Mouse (Mus musculus) yolk sac, embryonic 10.5 days (tissue): ENCODE data around the gene Bhmt.
"Not testable (repeated sequence)": the region's sequence is repeated elsewhere in the genome, so short reads cannot be mapped to it uniquely, and the experiment has no call there.

Experiments
- DNase-seq: peaks from one replicate; pipeline ENCODE4 v3.0.0-alpha.2; 2017; ENCODE audit warnings: low spot score

The Bhmt gene

DNA sequence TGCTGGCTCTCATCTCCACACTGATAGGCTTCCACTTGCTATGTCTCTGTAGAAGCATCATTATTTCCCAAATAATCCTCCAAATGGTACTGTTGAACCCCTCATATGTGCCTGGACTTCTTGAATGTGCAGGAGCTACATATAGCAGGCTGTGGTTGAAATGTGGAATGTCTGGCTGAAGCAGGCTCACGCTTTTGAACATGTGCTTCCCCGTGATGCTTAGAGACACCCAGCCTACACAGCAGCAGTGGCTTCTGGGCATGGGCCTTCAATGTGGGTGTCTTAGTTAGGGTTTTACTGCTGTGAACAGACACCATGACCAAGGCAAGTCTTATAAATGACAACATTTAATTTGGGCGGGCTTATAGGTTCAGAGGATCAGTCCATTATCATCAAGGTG, 30.1 kb downstream of the Bhmt start:
- no peak for DNase-seq

- DNase-seq = no peak
These were observed 30.7 kb downstream of the Bhmt start for GRCm38 (mm10) chr13:93606868-93607578.

DNA sequence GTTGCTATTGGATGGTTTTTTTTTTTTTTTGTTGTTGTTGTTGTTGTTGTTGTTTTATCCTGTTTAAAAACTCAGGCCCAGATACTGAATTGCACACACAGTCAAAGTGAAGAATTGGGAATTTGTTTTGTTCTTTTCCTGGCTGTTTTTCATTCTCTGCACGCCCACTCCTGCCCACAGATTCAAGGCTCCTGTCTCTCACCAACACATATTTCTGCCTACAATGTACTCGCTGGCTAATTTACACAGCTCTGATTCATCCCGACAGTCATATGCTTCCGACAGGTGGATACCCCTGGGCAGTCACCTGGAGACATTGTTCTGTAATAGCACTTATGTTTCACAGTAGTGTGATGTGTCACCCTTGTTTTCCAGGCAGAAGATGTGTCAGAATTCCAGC, 33.1 kb downstream of the Bhmt start:
- no peak for DNase-seq

GRCm38 (mm10) chr13:93601527-93601926, 36.2 kb downstream of the Bhmt start:
- DNase-seq = no peak

GRCm38 (mm10) chr13:93593040-93593699, 44.6 kb downstream of the Bhmt start:
- DNase-seq = no peak

DNA sequence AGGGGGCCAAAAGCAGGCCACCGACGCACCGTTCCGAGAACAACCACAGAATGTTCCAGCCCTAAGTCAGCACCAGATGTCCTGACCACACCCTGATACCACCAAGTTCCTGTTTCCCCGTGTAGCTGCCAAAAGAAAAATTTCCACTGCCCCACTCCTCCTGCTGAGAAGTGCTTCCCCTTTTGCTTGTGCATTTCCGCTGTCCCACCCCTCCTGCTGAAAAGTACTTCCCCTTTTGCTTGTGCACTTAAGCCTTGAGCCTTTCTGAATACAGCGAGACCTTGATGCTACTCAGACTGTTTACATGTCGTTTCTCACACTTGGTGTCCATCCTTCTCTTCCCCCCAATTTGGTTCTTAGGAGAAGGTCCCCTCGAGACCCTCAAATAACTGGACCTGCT, 55.2 kb downstream of the Bhmt start:
- DNase-seq = not testable (repeated sequence)

DNA sequence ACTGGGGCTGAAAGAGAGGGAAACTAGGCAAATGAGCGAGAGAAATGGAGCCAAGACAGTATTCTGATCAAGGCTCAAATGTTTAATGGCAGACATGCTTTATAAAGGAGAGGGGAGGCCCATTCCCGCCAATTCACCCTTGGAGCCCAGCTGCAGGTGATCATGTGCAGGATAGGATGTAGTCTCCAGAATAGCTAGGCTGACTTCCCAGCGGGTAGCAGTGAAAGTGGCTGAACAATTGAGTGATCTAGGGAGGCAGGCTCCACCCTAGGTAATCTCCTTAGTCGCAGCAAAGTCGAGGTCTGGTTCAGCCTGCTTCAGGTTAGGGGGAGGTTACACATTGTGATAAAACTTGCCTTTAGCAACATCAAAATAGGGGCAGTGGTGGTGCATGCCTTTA, 57.3 kb downstream of the Bhmt start:
- no peak for DNase-seq

DNA sequence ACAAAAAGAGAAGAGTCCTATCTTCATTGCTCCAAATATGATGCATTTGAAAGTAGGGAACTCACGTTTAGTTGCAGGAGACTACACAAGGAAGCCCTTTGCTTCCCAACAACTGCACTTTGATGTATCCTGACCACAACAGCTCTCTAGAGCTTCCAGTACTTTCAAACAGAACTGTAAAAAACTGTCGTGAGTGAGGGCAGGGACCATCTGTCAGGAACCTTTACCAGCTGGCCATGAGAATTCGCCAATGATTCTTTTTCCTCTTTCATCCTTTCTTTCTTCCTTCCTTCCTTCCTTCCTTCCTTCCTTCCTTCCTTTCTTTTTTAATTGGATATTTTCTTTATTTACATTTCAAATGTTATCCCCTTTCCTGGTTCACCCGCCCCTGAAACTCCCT, 68.1 kb downstream of the Bhmt start:
- no peak for DNase-seq
